Mouse (Mus musculus) left cerebral cortex, postnatal 14 days (tissue): ENCODE data around the gene Mycbp. TPM values are rescaled to one million over a fixed set of nuclear protein-coding genes. Genes with fewer than 3 reads are reported as not detected.
A peak's percentile ranks its signal among the peaks of the same experiment; 100 is the strongest.

Experiments
- DNase-seq, 2 experiments: peaks; one replicate each; pipeline ENCODE4 v3.0.0; 2021 to 2022; ENCODE audit warnings: low spot score in 2 of 2, mixed read lengths in 1 of 2
- intact Hi-C: fragments of 180-260 bp; cut with DNase I; formaldehyde crosslinking; loops from one replicate; pipeline ENCODE4 v1.15.1; 2025
- long read RNA-seq, 2 experiments: library from polyadenylated mRNA; stranded (forward); transcript quantifications; one replicate each; pipeline ENCODE4 v2.0.0; 2021
- total RNA-seq, 2 experiments: library from RNA; stranded (reverse); gene quantifications; 2 replicates each; pipeline ENCODE4 v1.2.3; 2021

Gene Mycbp
- total RNA-seq: 10 to 100 TPM in 1 of 2 experiments, 1 to 10 TPM in 1; 10.0 to 11.1 TPM
- long read RNA-seq, experiment 1, transcript Mycbp-201 (5 exons, 1,685 nt): major isoform, 11 of 17 reads
- long read RNA-seq, experiment 1, partial matches to known transcripts: 0 of 17 reads
- long read RNA-seq, experiment 1, other reads (novel, unspliced or antisense): 4 of 17 reads
- long read RNA-seq, experiment 2, transcript Mycbp-201 (5 exons, 1,685 nt): major isoform, 6 of 12 reads
- long read RNA-seq, experiment 2, partial matches to known transcripts: 2 of 12 reads
- long read RNA-seq, experiment 2, other reads (novel, unspliced or antisense): 3 of 12 reads

DNA sequence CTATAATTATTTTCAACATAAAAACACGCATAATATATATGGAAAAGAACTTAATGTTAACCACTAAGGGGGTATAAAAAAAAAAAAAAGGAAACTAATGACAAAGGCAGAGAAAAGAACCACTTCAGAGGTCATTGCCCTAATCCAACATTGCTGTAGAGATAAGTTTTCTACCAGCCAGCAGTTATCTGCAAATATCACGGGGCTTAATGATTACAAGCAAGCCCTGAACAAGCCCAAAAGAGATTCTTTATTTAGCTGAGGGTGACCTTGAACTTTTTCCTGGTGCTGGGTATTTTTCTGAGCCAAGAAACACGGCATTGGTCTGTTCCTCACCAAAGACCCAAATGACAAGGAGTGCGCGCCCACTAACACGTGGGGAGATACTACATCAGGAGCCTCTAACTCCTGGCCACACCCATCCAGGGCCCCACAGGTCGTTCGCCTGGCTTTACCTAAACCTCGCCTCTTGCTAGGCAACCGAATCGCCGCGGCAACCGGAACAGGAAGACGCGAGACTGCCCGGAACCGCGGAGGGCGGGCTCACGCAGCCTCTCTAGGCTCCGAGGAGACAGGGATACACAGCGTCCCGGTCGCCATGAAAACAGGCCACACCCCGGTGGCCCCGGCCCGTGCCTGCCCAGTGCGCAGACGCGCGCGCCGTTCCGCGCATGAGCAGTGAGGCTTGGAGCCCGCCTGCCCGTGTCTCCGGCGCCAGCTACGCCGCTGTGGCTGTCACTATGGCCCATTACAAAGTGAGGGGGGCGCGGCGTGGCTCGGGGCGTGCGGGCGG lies at the start of gene Mycbp:
Mycbp (plus strand) TSS at position 500 of the 793 bp plus-strand sequence.
- DNase-seq: peak; percentile 98 to 99
- intact Hi-C loops: no loop called here

DNA sequence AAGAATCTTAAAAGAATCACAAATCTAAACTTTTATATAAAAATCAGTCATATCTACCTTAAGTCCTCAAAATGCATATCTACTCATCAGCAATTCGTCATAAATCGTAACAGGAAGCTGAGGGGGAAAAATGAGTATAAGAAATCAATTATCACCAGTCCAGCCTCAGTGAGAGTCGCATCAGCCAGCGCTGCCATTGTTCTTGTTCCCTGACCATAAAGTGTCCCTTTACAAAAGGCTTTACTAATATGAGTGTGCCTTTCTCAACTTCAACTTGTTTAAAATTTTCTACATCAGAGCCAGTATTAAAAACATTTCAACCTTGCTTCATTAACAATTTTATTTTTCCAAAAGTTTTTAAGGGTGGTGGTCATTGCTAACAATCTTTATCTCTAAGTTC lies 47.7 kb upstream of the Mycbp start:
- intact Hi-C loops: no loop called here
- DNase-seq: no peak

DNA sequence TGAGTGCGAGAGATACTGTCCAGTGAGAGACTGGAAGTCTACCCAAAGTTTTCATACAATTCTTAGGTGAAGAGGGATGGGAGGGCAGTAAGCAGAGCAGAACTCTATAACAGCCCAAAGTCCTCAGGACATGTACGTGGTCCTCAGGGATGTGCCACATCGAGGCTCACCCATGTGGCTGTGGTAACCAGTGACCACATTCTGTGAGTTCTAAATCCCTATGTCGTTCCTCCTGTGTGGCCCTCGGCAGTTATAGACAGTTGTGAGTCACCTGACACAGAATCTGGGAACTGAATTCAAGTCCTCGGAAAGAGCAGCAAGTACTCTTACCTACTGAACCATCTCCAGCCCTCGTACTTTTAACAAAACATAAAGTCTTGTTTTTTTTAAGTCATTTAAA lies 46.5 kb upstream of the Mycbp start:
- intact Hi-C loops: no loop called here
- no peak for DNase-seq

DNA sequence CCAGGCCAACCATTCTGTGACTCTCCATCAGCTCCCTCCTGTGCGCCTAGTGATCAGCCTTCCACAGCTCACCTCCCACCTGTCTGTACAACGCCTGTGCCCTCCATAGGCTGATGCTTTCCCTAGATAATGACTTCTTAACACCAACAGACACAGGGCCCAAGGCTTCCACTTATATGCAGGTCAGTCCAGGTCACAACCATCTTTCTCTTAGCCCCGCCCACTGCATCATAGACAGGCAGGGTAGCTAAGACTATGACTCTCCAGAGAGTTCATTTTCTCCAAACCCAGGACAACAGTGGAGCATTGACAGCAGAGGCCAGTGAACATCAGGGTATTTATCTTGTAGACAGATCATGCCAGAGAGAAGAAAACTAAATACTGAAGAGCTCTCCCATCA lies 45.3 kb upstream of the Mycbp start, which contains the start of gene 4933427I04Rik:
4933427I04Rik (plus strand) TSS at position 301 of the 400 bp plus-strand sequence.
- no peak for DNase-seq
- intact Hi-C loops: no loop called here

DNA sequence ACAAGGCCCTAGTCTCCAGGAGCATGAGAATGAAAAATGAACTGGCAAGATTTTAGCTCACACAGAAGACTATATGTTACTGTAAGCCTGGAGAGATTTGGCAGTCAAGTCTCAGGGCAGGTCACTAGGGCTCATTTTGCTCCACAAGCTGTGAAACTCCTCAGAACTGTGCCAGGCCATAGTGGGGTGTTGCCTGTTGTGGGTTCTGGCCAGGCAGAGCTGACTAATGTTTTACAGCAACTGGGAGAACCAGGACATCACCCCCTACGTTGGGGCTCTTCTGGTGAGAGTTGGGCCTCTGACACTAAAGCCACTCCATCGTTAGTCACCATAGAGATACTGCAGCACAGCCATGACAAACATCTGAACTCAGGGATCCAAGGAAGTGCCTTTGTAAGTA lies 44.8 kb upstream of the Mycbp start:
- intact Hi-C loops: no loop called here
- DNase-seq: no peak

DNA sequence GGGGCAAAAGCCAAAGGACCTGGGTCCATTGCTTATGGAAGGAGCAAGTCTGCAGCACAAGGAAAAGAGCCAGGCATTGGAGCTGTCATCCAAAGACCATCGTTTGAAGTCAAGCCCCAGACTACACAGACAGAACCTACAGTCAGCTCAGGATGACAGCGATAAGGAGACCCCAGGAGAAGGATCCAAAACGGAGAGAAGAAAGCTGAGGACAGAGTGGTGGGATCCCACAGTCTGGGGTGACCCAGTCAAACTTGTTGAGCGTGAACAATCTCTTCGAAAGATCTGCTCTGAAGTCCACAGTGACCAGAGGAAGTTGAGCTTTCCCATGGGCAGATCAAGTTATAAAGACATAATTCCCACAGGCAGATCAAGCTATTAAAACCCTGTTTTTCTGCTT lies 44.0 kb upstream of the Mycbp start:
- intact Hi-C loops: no loop called here
- DNase-seq: no peak

DNA sequence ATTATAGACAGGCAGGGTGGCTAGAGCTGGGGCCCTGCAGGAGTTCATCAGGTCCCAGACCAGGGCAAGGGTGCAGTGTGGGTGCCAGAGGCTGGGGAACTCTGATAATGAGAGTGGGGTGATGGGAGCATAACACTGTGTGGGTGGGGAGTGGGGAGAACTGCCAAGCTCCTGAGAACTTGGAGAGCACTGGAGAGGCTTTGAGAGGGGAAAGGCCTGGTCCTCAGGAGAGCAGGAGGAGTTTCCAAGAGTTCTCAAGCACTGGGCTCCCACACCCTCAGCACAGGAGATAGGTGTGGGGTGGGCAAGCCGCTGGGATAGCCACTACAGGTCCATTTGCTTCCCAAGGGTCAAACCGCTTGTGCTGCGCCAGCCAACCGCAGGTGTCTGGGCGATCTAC lies 10.9 kb upstream of the Mycbp start:
- DNase-seq: no peak
- intact Hi-C loops: loop anchor here (5.0 kb wide), 1 partner anchor 61 kb away; no protein-coding TSS in a partner anchor

DNA sequence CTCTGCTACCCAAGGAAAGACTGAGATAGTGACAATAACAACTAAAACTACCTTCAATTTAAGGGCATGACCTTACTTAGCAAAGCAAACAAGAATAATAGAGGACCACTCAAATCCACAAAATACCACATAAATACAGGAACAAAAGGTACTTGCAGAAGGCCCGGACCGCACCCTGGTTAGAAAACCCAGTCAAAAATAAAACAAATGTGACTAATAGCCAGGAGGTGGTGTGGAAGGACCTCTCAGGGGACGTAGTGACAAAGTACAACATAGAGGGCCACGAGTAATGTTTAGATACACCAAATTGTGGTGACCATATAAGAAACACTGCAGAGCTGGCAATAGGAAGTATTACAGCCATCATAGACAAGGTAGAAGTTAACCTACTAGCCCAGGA lies 10.3 kb upstream of the Mycbp start:
- intact Hi-C loops: loop anchor here (5.0 kb wide), 1 partner anchor 62 kb away; no protein-coding TSS in a partner anchor

DNA sequence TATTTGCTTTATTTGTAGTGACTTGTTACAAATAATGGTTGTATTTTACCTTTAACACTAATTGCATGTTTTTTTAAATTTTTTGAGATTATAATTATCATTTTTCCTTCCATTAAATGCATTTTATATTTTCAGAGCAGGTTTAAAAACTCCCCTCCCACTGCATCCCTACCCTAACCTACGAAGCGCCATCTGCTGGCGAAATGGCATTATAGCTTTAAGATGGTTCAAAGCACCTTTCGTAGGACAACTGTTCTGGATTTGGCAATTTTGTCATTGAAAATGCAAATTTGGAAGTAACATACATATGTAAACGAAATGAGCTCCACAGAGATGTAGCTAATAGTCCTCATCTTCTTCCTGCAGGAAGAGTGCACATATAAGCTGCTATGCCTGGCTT lies 5.9 kb upstream of the Mycbp start:
- DNase-seq: peak in 1 of 2 experiments; percentile 65
- intact Hi-C loops: loop anchor here (2.0 kb wide), 2 partner anchors 80 to 140 kb away; no protein-coding TSS in a partner anchor

More for the DNA sequence above, 10.3 kb upstream of the Mycbp start:
- no peak for DNase-seq

DNA sequence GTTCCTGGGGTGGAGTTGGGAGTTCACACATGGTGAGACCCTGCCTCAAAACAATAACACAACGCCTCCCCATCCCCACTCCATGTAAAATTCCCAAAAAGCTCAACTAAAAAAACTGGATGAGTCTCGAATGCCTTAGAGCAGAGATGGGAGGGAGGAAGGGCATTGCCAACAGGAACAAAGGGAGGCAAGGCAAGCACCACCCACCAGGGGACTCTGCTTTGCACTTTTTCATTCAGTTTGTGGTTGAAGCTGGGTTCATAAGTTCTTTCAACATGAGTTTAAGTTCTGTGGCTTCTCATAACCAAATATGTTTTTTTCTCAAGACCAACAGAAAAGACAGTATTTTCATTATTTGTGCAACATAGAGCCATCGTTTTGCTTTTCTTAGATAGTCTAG lies 1.2 kb upstream of the Mycbp start:
- no peak for DNase-seq
- intact Hi-C loops: no loop called here

DNA sequence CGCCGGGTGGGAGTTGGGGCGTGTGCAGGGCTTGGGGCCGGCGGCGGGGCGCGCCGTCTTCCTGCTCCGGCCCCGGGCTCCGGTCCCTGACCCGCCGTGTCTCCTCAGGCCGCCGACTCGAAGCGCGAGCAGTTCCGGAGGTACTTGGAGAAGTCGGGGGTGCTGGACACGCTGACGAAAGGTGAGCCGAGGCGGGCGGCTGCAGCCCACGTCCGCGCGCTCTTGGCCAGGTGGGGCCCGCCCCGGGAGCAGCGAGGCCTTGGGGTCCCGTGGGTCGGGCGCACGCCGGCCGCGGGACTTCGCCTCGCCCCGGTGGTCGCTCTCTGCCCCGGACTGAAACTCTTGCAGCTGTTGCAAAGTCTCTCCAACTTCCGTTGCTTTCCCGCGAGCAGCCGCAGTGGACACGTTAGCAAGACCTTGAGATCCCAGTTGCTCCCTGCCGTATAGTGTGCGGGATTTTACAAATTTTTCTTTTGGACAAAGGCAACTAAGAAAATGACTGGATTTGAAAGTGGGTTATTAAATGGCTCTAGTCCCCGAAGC lies 565 bp downstream of the Mycbp start:
- DNase-seq: no peak
- intact Hi-C loops: no loop called here

DNA sequence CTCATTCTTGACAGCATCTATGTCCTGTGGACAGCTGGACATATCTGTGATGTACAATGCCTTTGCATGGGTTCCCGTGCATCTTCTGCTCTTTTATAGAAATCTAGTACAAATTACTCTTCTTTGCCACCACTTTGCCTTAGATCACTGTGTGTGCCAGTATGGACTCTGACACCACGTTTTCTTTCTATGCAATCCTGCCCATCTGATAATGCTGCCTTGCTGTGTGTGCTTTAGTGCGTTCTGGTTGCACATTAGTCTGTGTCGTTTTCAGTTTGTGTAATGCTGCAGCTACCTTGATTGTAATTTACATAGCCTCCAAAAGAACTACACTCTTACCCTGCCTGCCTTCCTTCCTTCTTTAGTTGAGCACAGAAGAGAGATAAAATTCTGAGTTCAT lies 6.9 kb downstream of the Mycbp start:
- intact Hi-C loops: no loop called here
- DNase-seq: no peak

DNA sequence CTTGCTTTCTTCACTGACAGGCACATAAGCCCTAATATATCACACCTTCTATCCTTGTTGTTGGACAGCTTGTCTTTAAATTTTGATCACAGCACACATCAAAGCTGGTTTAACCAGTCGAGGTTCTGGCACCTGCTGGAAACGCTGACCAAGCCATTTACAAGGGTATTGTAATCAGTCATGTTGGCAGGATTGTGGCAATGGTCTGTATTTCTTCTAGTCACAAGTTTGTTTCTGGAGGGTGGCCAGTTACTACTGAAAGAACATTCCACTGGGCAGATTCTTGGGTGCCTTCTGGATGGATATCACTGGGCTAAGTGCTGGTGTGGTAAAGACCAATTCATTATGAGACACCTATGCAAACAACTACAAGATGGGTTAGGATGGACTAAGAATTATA lies 7.8 kb downstream of the Mycbp start:
- DNase-seq: no peak
- intact Hi-C loops: no loop called here

DNA sequence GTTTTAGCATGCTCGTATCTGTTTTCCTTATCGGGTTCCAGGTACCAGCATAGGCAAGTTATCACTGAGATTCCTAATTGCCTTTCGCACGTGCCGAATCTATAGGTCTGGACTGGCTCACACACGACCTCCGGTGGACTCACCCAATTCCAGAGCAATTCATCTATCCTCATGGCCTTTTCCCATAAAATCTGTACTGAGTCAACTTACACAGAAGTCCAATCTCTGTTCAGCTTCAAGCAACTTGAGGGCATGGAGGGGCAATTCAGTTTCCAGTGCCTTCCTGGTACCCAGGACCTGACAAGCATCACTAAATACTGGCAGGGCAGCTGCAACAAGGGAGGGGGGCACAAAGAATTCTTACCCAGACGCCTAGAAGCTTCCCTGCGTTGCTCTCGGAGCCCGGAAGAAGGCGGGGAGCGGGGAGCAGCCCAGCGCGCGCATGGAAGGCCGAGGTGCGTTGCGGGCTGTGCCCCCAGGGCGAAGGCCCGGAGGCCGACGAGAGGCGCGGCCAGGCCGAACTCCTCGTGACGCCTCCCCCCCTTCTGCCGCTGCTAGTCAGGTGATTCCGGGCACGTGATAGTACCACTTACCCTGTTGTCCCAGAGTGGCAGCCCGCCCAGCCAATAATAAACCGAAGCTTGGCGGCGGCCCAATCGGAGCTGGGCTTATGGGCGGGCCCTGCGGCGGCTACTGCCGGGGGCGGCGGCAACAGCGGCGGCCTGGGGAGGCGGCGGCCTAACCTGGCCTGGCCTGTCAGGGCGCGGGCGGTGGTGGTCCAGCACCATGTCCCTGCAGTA lies 12.3 kb downstream of the Mycbp start, which contains the start of gene Rragc:
Rragc (plus strand) TSS at position 699 of the 800 bp plus-strand sequence.
- intact Hi-C loops: no loop called here

DNA sequence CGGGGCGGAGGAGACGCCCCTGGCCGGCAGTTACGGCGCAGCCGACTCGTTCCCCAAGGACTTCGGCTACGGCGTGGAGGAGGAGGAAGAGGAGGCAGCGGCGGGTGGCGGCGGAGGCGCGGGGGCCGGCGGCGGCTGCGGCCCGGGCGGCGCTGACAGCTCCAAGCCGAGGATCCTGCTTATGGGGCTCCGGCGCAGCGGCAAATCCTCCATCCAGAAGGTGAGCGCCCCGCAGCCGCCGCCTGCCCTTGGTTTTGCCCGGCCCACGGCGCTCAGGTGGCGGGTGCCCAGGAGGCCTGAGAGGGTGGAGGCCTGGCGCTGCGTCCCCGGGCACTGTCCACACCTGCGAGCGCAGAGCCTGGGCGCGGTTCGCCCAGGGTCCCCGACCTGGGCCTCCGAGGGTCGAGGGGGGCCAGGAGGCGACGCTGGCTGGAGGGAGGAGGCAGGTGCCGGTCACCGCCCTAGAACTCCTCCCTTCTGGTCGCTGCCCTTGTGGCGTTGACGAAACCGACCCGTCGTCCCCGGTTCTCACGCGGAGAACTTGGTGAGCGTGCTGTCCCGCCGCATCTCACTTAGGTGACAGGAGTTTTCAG lies 13.0 kb downstream of the Mycbp start, which contains the start of gene 4930535I16Rik:
4930535I16Rik (minus strand) TSS at position 475 of the 593 bp plus-strand sequence.
- no peak for DNase-seq
- intact Hi-C loops: no loop called here

More for the DNA sequence above, 12.3 kb downstream of the Mycbp start, which contains the start of gene Rragc:
- DNase-seq: peak; percentile 100

DNA sequence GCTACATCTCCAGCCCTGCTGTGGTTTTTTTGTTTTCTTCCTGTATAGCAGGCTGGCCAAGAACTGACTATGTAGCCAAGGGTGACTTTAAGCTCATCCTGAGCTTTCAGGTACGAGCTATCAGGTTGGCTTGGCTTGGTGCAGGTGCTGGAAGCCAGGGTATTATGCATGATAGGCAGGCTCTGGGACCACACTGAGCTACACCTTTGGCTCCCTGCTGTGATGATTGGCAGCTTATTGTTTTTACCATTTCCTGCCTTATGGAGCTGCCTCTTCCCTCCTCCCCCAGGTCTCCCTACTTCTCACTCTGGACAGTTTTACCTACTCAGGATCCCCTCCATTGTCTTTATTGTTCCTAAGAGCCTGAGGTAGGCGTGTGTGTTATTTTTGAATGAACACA lies 14.2 kb downstream of the Mycbp start:
- no peak for DNase-seq
- intact Hi-C loops: no loop called here

DNA sequence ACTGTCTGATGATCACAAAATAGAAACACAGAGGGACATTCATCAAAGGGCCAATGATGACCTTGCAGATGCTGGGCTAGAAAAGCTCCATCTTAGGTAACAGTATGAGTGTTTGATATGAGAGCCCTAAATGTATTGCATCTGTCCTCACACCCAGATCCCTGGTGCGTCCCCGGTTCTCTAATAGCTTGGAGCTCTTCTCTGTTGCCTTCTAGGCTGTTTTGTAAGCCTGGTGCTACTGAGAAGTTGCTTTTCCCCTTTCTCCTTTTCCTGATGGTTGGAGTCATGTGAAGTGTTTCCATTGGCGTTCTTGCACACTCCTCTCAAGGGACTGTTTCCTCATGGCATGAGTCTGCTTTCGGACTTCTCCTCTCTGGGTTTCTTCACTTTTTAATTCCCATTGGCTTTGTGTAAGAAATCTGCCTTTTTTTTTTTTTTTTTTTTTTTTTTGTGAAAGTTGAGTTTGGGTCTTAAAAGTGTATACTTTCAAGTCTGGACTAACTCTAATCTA lies 16.5 kb downstream of the Mycbp start:
- DNase-seq: no peak
- intact Hi-C loops: no loop called here

DNA sequence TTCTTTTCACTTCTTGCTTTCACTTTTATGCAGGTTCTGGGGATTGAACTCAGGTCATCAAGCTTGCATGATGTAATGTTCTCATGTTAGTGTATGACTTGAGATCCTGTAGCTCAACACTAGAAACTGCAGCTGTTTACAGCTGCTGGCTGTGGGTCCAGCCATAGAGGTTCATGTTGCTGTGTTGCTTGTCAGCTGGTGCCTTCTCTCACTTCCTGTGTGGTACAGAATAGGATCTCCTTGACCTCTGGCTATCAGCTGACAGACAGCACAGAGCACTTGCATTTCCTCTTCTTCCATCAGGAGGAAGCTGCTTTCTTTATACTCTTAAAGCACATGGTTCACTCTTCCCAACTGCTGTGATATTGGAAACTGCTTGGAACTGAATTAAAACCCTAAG lies 23.3 kb downstream of the Mycbp start:
- peak in 1 of 2 experiments; percentile 28 for DNase-seq
- intact Hi-C loops: no loop called here

DNA sequence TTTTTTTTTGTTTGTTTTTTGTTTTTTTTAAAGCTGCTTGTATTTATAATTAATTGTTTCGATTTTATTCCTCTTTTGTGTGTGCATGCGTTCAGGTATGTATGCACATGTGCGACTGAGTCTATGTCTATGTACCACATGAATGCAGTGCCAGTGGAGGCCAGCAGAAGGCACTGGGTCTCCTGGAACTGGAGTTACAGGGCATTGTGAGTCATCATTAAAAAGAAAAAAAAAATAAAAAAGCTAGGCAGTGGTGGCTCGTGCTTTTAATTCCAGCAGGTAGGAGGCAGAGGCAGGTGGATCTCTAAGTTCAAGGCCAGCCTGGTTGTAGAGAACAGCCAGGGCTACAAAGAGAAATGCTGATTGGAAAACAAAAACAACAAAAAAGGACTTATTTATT lies 25.4 kb downstream of the Mycbp start:
- DNase-seq: no peak
- intact Hi-C loops: no loop called here
